Mouse (Mus musculus): Measurements from ENCODE around the gene Hoxb8. TPM values are rescaled to one million over a fixed set of nuclear protein-coding genes. Genes with fewer than 3 reads are reported as not detected.

The Hoxb8 gene
- 84.9 and 94.6 TPM in 2 replicates for total RNA-seq (2021)
- long read RNA-seq, partial matches to known transcripts: 0 of 2 reads
- long read RNA-seq, other reads (novel, unspliced or antisense): 2 of 2 reads

DNA sequence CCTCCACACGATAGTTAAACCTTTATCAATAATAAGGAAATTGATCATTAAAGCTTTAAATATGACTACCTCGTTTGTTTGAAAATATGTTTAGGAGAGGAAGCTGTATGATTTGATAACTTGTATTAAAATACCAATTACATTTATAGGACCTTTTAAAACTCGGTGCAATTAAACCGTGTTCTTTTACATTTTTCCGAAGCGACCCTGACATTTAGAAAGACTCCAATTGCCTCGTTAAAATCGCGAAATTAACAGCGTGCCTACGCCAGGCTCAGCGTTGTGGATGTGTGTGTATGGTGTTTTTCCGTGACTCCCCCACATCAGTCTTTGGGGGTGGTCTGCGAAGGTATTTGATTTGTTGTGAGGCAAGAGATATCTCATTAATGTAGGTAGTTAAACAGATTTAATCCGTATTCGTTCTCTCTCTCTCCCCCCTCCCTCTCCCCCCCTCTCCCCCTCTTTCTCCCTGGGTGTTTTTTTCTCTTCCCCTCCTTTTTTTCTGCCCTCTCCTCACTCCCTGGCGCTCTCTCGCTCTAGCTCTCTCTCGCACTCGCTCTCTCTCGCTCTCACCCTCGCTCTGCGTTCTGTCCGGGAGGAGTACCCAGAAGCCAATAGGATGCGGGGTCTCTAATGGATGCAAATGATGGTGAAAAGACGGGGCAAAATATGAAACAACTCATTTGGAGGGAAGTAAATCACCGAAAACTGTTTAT, at the start of gene Hoxb8:
Gene Hoxb8 (plus strand): TSS at position 51 of the 716 bp plus-strand sequence.
- no peak for DNase-seq

DNA sequence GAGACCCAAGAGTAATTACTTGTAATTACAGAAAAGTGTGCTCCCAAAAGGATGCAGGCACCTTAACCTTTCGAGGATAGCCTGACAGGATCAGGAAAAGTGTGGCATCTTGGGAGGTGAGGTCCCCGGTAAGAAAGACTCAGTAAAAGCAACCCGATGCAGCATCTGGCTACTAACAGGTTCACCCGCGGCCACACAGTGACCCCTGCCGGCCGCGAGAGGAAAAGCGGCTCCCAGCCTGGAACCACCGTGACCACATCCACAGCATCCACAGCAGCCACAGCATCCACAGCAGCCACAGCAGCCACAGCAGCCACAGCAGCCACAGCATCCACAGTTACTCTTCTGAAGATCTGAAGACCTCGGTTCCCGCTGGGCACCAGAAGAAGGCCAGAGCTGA, 46.8 kb upstream of the Hoxb8 start:
- peak; percentile 65 for DNase-seq

DNA sequence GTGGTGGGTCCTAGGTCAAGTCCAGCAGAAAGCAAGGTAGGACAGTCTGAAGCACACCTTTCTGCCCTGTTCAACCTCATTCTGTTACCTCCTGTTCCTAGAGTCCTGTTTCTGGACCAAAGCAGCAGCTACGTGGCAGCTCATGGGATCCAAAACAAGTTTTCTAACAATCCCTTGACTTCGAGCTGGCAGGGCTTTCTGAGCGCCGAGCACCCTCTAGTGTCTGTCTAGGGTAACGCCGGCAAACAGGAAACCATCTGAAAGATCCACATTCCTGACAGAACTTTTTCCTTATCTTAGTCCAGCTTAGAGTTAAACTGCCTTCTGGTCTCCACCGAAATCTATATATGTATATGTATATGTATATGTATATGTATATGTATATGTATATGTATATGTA, 41.5 kb upstream of the Hoxb8 start:
- peak; percentile 53 for DNase-seq

DNA sequence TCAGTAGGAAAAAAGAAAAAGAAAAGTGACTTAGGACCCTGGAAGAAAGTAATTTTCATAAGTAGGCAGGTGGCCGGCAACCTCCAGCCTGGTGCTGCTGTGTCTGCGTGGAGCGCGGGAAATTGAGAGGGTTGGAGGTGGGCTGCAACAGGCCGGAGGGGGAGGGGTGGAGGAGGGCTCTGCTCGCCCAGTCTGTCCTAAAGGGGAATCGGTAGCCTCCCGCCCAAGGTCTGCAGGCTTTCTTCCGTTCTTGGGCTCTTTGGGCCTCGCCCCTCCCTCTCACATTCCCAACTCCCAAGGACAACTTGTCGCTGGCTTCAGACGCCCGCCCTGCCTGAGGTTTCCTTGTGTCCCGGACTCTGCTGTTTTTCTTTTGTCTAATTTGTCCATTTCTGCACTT, 30.8 kb upstream of the Hoxb8 start:
- DNase-seq: peak; percentile 68

DNA sequence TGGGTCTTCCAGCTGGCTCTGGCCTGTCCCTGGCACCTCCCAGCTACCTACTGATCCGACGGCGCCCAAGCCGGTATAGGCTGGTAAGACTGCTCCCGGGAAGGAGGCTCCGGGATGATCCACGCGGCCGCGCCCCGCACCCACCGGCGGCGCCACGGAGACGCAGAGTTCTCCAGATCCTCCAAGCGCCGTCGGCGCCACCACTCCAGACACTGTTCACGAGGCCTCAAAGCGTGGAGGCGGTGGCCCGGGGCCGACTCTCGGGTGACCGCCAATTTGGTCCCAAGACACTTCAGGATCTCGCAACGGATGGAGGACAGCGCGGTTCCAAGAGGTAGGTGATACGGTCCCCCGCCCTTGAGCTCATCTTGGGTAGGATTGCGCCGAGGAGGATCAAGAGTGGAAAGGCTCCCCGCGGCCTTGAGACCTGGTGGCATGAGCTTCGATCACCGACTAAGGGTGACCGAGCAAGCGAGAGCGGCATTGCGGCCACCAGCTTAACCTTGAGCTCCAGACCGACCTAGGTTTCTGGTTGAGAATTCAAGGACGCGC, 30.1 kb upstream of the Hoxb8 start:
- peak; percentile 49 for DNase-seq

DNA sequence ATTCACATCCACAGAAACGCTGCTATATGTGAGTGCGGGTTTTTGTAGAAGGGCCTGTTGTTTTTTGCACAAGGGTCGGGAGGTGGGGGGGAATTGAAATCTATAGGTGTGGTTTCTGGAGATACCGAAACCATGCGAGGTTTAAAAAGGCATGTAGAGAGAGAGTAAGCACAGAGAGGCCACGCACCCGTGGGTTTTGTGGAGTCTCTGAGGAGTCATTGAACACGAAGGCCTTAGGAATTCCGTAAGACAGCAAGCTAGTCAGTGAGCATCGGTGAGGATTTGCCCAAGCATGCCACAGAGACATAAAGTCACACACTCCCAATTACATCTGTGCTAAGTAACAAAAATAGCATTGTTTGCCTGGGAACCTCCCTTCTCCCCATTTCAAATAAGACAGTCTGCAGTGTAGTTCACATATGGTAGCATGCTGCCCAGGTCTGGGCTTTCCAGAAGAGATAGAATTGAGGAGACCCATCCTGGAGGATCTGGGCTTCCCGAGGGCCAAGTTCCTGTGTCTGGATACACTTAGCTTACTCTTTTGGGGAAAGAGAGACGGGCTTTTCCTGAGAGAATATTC, 29.1 kb upstream of the Hoxb8 start:
- no peak for DNase-seq

DNA sequence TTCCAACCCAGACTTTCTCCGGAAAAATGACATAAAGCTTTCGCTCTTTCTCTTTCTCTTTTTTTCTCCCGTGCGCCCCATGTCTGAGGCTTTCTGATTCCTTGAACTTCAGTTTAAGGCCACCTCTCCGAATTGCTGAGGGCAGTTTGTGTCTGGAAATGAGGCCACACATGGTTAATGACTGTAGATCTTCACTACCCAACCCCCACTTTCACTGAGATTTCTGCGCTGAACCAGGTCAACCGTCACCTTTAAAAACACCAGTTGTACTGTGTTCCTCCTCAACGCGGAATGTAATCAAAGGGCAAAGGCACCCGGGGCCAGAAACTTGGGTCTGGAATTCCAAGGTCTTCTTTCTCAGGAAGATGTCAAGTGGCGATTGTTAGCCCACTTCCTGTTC, 27.5 kb upstream of the Hoxb8 start:
- DNase-seq: no peak

DNA sequence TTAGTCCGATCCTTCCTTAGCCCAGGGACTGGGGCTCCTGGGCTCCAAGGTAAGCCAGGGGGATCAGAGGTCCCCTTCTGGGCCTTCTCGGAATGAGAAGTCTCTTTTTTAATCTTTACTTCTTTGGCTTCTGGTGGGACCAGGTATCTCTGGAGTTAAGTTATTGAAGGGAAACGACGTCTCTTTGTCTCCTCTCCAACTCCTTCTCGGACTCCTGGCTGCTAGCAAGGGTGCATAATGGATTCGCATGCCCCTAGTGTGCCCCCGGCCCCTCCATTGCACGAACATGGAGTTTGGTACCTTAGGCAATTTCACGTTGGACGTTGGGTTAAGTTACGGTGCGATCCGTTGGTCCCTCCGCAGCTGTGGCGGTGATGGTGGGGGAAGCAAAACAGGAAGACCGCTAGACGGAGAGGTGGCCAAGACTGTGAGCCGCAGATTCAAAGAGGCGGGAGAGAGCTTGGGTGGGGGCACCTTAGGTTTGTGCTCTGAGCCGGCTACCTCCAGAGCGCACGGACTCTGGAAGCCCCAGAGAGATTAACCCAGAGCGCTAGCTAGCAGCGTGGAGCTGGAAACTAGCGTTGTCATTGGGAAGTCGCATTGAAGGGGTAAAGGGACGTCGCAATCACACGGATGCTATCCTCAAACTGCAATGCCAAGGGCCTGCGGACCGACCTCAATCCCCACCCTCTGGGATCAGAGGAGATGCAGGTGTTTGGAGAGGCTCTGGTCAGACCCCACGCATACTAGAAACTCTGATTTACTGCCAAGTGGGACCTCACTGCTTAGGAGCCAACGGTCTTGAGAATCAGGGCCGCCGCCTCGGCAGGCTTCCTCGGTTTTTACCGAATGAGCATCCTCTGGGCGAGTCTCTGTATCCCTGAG, 26.4 kb upstream of the Hoxb8 start:
- DNase-seq: no peak

DNA sequence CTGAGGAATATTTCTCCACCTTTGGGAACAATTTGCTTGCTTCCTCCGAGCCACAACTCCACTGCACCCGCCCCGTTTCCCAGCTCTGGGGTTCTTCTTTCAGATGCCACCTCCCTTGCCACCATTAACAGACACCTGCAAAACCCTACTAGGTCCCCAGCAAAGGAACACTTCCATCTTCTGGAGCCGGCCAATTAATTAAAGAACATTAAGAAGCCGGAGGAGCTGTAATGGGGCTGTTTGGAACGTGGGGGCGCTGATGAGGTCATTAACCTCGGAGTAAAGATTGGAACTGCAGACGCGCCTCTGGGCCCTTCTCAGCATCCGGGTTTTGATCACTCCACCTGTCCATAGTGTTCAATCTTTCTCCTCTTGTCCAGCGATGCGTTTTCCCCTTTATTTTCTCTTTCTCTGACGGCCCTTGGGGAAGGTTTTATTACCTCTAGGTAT, 25.7 kb upstream of the Hoxb8 start:
- DNase-seq: no peak

DNA sequence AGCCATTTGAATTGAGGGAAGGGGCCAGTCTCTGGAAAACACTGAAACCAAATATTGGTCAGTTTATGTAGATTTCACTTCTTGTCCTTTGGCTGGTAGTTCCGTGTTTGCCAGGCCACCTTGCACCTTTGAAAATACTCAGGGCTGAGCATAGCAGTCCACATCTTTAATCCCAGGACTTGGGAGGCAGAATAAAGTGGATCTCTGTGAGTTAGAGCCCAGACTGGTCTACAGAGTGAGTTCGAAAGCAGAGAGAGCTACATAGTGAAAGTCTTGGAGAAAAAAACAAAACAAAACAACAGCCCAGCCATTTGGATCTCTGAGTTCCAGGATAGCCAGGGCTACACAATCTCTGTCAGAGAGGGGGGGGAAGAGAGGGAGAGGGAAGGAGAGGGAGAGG, 24.6 kb upstream of the Hoxb8 start:
- DNase-seq: no peak

DNA sequence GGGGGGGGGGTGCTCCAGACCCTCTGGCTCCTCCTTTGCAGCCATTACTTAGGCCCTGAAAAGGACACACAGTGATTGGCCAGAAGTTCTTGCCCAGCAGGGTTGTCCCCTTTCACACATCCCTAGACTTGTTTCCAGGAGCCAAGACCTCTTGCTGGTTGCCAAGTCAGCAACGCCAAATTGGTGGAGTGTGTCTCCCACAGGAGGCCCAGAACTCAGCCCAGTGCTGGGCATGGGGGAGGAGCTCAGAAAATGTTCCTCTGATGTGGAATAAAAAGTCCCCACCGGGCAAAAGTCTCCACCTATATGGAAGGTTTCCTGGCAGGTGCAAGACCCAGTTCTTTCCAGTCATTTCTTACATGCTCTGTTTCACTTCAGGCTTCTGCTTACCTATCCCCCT, 22.7 kb upstream of the Hoxb8 start:
- no peak for DNase-seq

DNA sequence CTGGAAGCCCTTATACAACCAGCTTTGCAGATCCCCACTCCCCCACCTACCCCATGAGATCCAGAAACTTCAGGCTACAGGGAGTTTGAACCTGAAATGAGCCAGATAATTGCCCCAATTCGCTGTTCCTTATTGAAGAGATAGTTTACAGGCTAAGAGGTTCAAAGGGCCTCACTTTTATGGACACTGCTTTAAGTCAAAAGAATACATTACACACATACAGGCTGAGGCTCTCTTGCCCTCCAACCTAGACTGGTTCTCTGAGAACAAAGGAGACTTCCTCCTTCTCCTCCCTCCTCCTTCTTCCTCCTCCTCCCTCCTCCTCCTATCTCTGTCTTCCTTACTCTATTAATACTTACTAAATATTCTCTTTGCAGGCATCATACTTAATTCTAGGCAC, 22.2 kb upstream of the Hoxb8 start:
- no peak for DNase-seq

DNA sequence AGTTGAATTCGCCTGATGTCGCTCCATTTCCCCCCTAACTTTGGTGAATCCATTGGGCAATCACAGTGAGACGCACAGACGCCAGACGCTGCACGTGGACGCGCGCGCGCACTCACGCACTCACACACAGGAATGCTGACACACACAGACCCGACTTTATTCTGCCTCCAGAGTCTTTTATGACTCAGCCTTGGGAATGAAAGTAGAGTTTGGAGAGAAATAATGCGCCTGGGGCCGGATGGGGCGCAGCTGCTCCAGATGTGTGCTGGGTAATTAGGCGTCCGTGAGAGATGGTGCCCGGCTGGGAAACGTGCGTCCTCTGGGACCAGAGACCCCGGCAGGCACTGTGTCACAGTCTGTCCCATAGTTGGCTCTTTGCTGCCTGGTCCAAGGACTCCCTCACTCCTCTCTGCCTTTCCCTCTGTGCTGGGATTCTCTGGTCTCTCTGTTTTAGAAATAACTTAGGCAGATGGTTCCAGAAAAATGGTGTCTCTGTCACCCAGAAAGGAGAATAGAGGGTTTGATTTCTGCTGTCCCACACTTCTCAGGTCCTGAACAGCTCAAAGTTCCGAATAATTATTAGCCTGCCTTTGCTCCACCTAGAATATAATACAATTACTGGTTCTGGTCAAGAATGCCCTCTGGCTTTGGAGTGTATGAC, 21.3 kb upstream of the Hoxb8 start:
- DNase-seq: peak; percentile 80

DNA sequence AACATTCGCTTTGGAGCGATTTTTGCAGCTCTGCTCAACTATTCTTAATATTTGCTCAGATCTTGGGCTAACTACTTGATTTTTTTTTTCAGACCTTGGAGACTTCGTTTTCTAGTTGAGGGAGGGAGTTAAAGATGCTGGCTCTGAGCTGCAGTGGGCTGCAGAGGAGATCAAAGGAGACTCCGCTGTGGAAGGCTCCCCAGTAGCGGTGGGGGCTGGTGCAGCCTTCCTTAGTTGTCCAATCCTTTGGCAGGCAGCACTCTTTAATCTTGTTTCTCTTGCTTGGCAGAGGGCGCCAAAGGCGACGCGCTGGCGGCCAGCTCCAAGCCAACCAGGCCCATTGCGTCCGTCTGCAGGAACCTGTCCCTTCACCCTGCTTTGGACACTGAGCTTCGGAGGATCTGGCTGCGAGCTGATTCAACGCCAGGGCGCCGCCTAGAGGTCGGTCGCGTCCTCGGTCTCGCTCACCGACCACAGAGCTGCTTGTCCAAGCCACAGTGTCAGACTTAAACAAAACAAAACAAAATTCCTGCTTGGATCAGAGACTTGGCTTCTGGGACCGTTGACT, 20.3 kb upstream of the Hoxb8 start:
- peak; percentile 91 for DNase-seq

DNA sequence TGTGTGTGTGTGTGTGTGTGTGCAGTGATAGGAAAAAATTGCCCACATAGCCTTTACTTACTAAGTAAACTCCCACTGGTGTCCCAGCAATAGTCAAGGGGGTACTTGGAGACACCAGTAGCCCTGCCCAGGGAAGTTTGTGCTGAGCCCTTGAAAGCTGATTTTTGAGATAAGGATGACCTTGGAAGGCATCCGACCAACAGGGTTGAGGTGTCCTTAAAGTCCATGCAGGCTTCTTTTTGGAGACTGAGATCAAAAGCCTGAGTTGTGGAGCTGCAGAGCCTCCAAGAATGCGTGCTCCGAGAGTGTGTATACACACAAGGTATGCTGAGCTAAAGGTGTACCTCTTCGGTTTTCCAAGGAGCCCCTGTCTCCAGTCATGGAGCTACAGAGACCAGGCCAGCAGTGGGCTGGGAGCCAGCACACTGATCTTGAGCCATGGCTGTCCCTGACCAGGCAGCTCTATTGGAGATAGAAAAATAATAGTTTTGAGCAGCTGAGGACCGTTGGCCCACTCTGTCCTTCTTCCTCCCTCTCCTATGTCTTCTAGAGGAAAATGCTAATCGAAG, 19.4 kb upstream of the Hoxb8 start:
- DNase-seq: peak; percentile 73

DNA sequence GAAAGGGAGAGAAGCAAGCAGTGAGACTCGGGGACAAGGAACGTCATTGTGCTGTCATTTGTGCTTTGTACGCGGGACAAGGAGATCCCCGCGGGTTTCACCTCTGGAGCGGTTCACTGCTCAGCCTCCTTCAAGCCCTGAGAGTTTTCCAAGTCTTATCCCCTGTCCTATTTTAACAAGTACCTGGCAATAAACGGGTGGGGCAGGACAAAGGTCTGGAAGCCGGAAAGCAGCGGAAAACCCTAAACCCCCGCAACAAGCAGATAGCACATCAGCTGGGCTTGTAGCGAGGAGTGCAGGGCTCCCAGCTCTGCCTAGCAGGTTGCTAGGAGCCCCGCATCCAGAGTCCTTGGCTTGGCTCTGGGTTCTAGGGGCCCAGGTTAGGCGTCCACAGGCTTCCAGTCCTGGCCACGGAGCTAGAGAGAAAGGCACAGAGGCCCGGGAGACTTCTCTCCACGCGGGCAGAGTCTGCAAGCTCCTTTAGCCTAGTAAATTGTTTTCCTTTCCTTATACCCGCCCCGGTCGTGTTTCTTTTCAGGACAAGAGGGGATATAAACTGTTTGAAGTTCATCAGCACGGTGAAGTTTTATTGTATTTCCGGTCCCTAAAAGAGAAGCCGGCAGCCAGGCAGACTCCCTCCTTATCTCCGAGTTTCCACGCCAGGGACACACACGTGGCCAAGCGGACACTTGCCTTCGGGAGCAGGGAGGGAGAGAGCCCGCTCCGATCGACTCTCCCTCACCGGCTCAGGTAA, 17.9 kb upstream of the Hoxb8 start:
- no peak for DNase-seq

DNA sequence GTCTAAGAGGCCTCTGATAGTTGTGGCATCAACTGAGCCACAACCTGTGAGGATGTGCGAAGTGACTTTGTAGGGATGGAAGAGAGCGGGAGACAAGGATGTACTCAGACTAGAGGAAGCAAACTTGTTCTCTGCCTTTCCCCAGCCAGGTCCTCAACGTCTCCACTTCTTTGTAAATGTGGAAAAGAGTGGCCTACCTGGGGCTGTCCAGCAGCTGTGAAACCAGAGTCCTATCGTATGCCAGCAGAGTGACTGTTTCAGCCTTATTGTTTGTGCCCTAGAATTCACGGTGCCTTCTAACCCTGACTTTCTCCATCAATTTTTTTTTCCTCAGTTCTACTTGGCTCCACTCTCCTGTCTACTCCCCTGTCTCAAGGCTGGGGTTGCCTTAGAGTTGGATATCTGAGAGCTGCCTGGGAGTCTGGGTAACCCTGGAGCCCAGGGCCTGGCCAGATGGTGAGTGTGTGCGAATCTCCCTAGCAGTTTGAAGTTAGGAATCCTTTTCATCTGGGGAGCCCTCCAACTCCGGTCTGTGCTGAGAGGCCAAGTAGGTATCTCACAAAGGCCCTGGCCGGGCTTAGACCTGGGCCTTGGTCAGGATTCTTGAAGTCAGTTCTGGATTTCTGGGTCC, 17.2 kb upstream of the Hoxb8 start:
- no peak for DNase-seq

DNA sequence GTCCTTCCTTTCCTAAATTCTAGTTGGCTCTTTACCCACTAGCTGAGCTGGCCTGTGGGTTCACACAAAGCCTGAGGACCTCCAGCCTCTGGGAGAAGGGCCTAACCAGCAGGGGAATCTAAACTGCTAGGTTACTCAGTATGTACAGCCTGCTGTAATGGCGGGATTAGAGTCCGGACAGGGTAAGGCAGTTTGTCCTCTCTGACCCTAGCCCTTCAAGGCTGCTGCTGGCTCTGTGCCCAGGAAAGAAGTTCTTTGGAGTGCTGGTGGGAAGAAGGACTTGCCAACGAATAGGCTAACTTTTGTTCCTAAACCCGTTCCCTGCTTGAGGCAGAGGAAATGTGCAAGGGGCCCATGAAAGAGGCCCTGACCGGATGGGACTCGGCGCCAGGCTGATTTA, 15.8 kb upstream of the Hoxb8 start:
- DNase-seq: peak; percentile 80

DNA sequence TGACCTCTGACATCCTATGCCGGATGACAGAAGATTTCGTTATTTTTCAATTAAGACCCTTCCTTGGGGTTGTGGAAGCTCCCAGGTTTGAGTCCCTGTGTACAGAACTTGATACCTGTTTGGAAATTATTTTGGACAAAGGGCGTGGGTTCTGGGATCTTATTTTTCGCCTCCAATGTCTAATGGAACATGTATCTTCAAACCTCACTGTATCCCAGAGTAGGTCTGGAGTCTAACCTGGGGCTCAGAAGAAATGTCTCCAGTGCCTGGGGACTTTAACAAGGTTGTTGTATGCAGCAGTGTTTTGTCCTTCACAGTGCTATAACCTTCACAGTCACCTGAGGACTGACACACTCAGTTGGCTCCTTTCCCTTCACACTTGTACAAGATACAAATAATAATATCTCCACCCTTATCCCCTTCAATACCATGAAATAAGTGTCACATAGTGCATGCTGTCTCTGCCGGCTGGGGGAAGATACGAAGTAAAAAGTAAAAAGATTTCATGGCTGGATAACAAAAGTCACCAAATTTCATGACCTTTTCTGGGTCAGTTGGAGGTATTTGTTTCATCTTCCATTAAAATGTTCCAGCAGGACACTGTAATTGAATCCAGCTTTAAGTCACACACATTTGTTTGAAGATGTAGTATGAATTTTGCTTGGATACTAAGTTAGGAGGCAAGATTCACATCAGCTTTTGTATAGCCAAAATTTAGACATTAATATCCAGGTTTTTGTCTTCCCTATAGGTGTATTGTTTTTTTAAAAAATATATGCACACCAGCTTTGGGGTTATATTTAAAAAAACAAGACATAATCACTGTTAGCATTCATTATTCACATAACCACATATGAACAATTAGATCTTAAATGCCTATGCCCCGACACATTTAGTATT, 14.4 kb upstream of the Hoxb8 start:
- DNase-seq: no peak
